Mouse (Mus musculus): ENCODE results near the gene Fthl17d. TPM values are rescaled to one million over a fixed set of nuclear protein-coding genes. Genes with fewer than 3 reads are reported as not detected.
"Not testable (repeated sequence)": the region's sequence is repeated elsewhere in the genome, so short reads cannot be mapped to it uniquely, and the experiment has no call there.

Gene Fthl17d
- not detected in 2 replicates for polyA plus RNA-seq (2015; fragmentation: Nextera tagmentation; extraction: Ambion mirVana)

- H3K4me2 ChIP-seq; H3K36me3 ChIP-seq; H3K9me3 ChIP-seq (replicated peaks); H3K27ac ChIP-seq; H3K4me3 ChIP-seq; ATAC-seq (replicated peaks; ENCODE audit: insufficient number of reproducible peaks, insufficient read depth, low FRiP score, low read depth); H3K4me1 ChIP-seq (replicated peaks); H3K27me3 ChIP-seq; H3K9ac ChIP-seq: not testable (repeated sequence)
- WGBS, result no CpG with 5 or more reads among the region's 9 CpGs
These were observed at the start of gene Fthl17d for GRCm38 (mm10) chrX:8986655-8987054. Fthl17d (minus strand) TSS chrX:8986755.

- H3K36me3 ChIP-seq; H3K4me2 ChIP-seq; H3K27ac ChIP-seq; H3K4me1 ChIP-seq (replicated peaks); H3K9me3 ChIP-seq (replicated peaks); H3K27me3 ChIP-seq; H3K9ac ChIP-seq; H3K4me3 ChIP-seq; ATAC-seq (replicated peaks; ENCODE audit: insufficient number of reproducible peaks, insufficient read depth, low FRiP score, low read depth): not testable (repeated sequence)
- WGBS, result 57% methylated on average over 1 of the region's 10 CpGs
These were observed 46.6 kb upstream of the Fthl17d start, which contains the start of gene Fthl17e for GRCm38 (mm10) chrX:9033193-9033592. Fthl17e (plus strand) TSS chrX:9033493.

- 59% methylated on average over 10 of the region's 10 CpGs for WGBS
These were observed 32.9 kb upstream of the Fthl17d start for GRCm38 (mm10) chrX:9019481-9019880.

GRCm38 (mm10) chrX:9016079-9016478, 29.5 kb upstream of the Fthl17d start:
- 38% methylated on average over 1 of the region's 1 CpGs for WGBS
- no peak for ATAC-seq (replicated peaks; ENCODE audit: insufficient number of reproducible peaks, insufficient read depth, low FRiP score, low read depth)
- Histone ChIP-seq H3K4me2 (no peak overlapping the region), H3K9me3 (replicated peaks) (no peaks in the 10 kb centered on the region), H3K27ac (no peak overlapping the region), H3K27me3 (no peaks in the 10 kb centered on the region), H3K9ac (no peak overlapping the region), H3K4me1 (replicated peaks) (no peaks in the 10 kb centered on the region), H3K36me3 (no peaks in the 10 kb centered on the region), H3K4me3 (no peak overlapping the region)

More at GRCm38 (mm10) chrX:9019481-9019880, 32.9 kb upstream of the Fthl17d start:
- Histone ChIP-seq H3K9ac (no peak overlapping the region), H3K4me1 (replicated peaks) (no peaks in the 10 kb centered on the region), H3K27ac (no peak overlapping the region), H3K9me3 (replicated peaks) (no peaks in the 10 kb centered on the region), H3K4me3 (no peak overlapping the region), H3K4me2 (no peak overlapping the region), H3K36me3 (no peaks in the 10 kb centered on the region), H3K27me3 (no peaks in the 10 kb centered on the region)
- ATAC-seq (replicated peaks; ENCODE audit: insufficient number of reproducible peaks, insufficient read depth, low FRiP score, low read depth), result no peak

GRCm38 (mm10) chrX:8976459-8976858, 10.1 kb downstream of the Fthl17d start, which contains the start of gene Fthl17c:
Fthl17c (minus strand) TSS chrX:8976559.
- not testable (repeated sequence) for H3K9ac ChIP-seq; H3K4me3 ChIP-seq; H3K27me3 ChIP-seq; H3K27ac ChIP-seq; H3K4me2 ChIP-seq; H3K9me3 ChIP-seq (replicated peaks); H3K36me3 ChIP-seq; H3K4me1 ChIP-seq (replicated peaks); ATAC-seq (replicated peaks; ENCODE audit: insufficient number of reproducible peaks, insufficient read depth, low FRiP score, low read depth)
- no CpG with 5 or more reads among the region's 11 CpGs for WGBS

- not testable (repeated sequence) for H3K4me3 ChIP-seq; H3K36me3 ChIP-seq; H3K9ac ChIP-seq; ATAC-seq (replicated peaks; ENCODE audit: insufficient number of reproducible peaks, insufficient read depth, low FRiP score, low read depth); H3K9me3 ChIP-seq (replicated peaks); H3K27me3 ChIP-seq; H3K4me1 ChIP-seq (replicated peaks); H3K4me2 ChIP-seq; H3K27ac ChIP-seq
- WGBS, result 40% methylated on average over 4 of the region's 4 CpGs
These were observed 21.9 kb downstream of the Fthl17d start for GRCm38 (mm10) chrX:8964618-8965017.

GRCm38 (mm10) chrX:8962875-8963274, 23.7 kb downstream of the Fthl17d start, which contains the start of gene Fthl17b:
Fthl17b (minus strand) TSS chrX:8962975.
- not testable (repeated sequence) for H3K27ac ChIP-seq; H3K4me3 ChIP-seq; H3K27me3 ChIP-seq; H3K4me1 ChIP-seq (replicated peaks); H3K9me3 ChIP-seq (replicated peaks); ATAC-seq (replicated peaks; ENCODE audit: insufficient number of reproducible peaks, insufficient read depth, low FRiP score, low read depth); H3K9ac ChIP-seq; H3K36me3 ChIP-seq; H3K4me2 ChIP-seq
- WGBS, result 92% methylated on average over 4 of the region's 11 CpGs

- not testable (repeated sequence) for H3K9ac ChIP-seq; H3K36me3 ChIP-seq; H3K4me1 ChIP-seq (replicated peaks); H3K4me3 ChIP-seq; H3K27me3 ChIP-seq; H3K9me3 ChIP-seq (replicated peaks); ATAC-seq (replicated peaks; ENCODE audit: insufficient number of reproducible peaks, insufficient read depth, low FRiP score, low read depth); H3K27ac ChIP-seq; H3K4me2 ChIP-seq
- WGBS, result 14% methylated on average over 7 of the region's 7 CpGs
These were observed 38.3 kb downstream of the Fthl17d start for GRCm38 (mm10) chrX:8948130-8948805.

- 72% methylated on average over 8 of the region's 8 CpGs for WGBS
- no peak overlapping the region for H3K27ac ChIP-seq
- H3K36me3 ChIP-seq, result no peaks in the 10 kb centered on the region
- H3K4me2 ChIP-seq, result no peak overlapping the region
- no peak overlapping the region for H3K9ac ChIP-seq
- H3K27me3 ChIP-seq, result no peaks in the 10 kb centered on the region
- no peaks in the 10 kb centered on the region for H3K4me1 ChIP-seq (replicated peaks)
- no peaks in the 10 kb centered on the region for H3K9me3 ChIP-seq (replicated peaks)
- no peak overlapping the region for H3K4me3 ChIP-seq
- ATAC-seq (replicated peaks; ENCODE audit: insufficient number of reproducible peaks, insufficient read depth, low FRiP score, low read depth), result no peak
These were observed 42.5 kb downstream of the Fthl17d start for GRCm38 (mm10) chrX:8944041-8944440.

Other genes with a start within 250 kb of the Fthl17d start
- gene Ssx9, start 238.3 kb downstream of the Fthl17d start, polyA plus RNA-seq (2015; fragmentation: Nextera tagmentation; extraction: Ambion mirVana), result not detected in 2 replicates
- gene Ssxb5, start 183.1 kb downstream of the Fthl17d start, polyA plus RNA-seq (2015; fragmentation: Nextera tagmentation; extraction: Ambion mirVana), result not detected in 2 replicates
- gene Gm6592, start 142.8 kb downstream of the Fthl17d start, polyA plus RNA-seq (2015; fragmentation: Nextera tagmentation; extraction: Ambion mirVana), result not detected in 2 replicates
- not detected in 2 replicates for gene Gm5751, start 112.5 kb downstream of the Fthl17d start, polyA plus RNA-seq (2015; fragmentation: Nextera tagmentation; extraction: Ambion mirVana)
- gene B630019K06Rik, start 94.4 kb downstream of the Fthl17d start, polyA plus RNA-seq (2015; fragmentation: Nextera tagmentation; extraction: Ambion mirVana), result 1.8 and 1.9 TPM in 2 replicates
- not detected in 2 replicates for gene Fthl17b, start 23.8 kb downstream of the Fthl17d start, polyA plus RNA-seq (2015; fragmentation: Nextera tagmentation; extraction: Ambion mirVana)
- not detected in 2 replicates for gene Fthl17c, start 10.2 kb downstream of the Fthl17d start, polyA plus RNA-seq (2015; fragmentation: Nextera tagmentation; extraction: Ambion mirVana)
- not detected in 2 replicates for gene Fthl17e, start 46.7 kb upstream of the Fthl17d start, polyA plus RNA-seq (2015; fragmentation: Nextera tagmentation; extraction: Ambion mirVana)
- not detected in 2 replicates for gene Fthl17f, start 76.3 kb upstream of the Fthl17d start, polyA plus RNA-seq (2015; fragmentation: Nextera tagmentation; extraction: Ambion mirVana)
- not detected in 2 replicates for gene 4930402K13Rik, start 117.8 kb upstream of the Fthl17d start, polyA plus RNA-seq (2015; fragmentation: Nextera tagmentation; extraction: Ambion mirVana)
- 1.9 and 2.3 TPM in 2 replicates for gene Lancl3, start 213.1 kb upstream of the Fthl17d start, polyA plus RNA-seq (2015; fragmentation: Nextera tagmentation; extraction: Ambion mirVana)

Measured in heart, embryonic 15.5 days (tissue).